Mouse (Mus musculus) hindbrain, embryonic 16.5 days (tissue): ENCODE measurements around the gene Ripor1. TPM values are rescaled to one million over a fixed set of nuclear protein-coding genes. Genes with fewer than 3 reads are reported as not detected.

Source experiments
- ATAC-seq: fragments of 200-750 bp; cut with Nextera tagmentation; 2 replicates; pipeline ENCODE4 v1.8.0; 2017; ENCODE audit warnings: moderate TSS enrichment, moderate library complexity
- H3K27ac ChIP-seq: fragments of 300-500 bp; sonication (generic); 2 replicates; pipeline ENCODE4 v1.5.1; 2014; ENCODE audit warnings: low read depth, mild to moderate bottlenecking, control low read depth, low read length, moderate library complexity
- H3K27me3 ChIP-seq: fragments of 300-500 bp; sonication (generic); replicated peaks from 2 replicates; pipeline ENCODE4 v1.6.1; 2014; ENCODE audit warnings: low read length; ENCODE audit not compliant: control insufficient read depth, insufficient read depth
- H3K36me3 ChIP-seq: fragments of 300-500 bp; sonication (generic); 2 replicates; pipeline ENCODE4 v1.6.1; 2014; ENCODE audit warnings: mild to moderate bottlenecking, low read length, moderate library complexity, mixed read lengths; ENCODE audit not compliant: control insufficient read depth, insufficient read depth
- H3K4me1 ChIP-seq: fragments of 300-500 bp; sonication (generic); 2 replicates; pipeline ENCODE4 v1.6.1; 2014; ENCODE audit warnings: low read depth, low read length; ENCODE audit not compliant: control insufficient read depth, insufficient read depth
- H3K4me2 ChIP-seq: fragments of 300-500 bp; sonication (generic); 2 replicates; pipeline ENCODE4 v1.6.1; 2014; ENCODE audit warnings: mild to moderate bottlenecking, low read length, control low read depth, moderate library complexity
- H3K4me3 ChIP-seq: fragments of 300-500 bp; sonication (generic); 2 replicates; pipeline ENCODE4 v1.5.1; 2014; ENCODE audit warnings: mild to moderate bottlenecking, low read length, control low read depth, moderate library complexity
- H3K9ac ChIP-seq: fragments of 300-500 bp; sonication (generic); 2 replicates; pipeline ENCODE4 v1.6.1; 2014; ENCODE audit warnings: low read depth, mild to moderate bottlenecking, control low read depth, low read length, moderate library complexity
- H3K9me3 ChIP-seq: fragments of 300-500 bp; sonication (generic); 2 replicates; pipeline ENCODE4 v1.6.1; 2014; ENCODE audit warnings: mild to moderate bottlenecking, low read length, moderate library complexity; ENCODE audit not compliant: control insufficient read depth
- WGBS: fragments of 180-500 bp; shearing (Covaris S2); extraction: QIAGEN DNeasy Blood & Tissue Kit; methylation state at CpG from one replicate; pipeline ENCODE4 v1.1.7; 2014; 5-methylcytosine and 5-hydroxymethylcytosine counted together
- polyA plus RNA-seq: library from polyadenylated mRNA; unstranded; fragments of >200 nt; fragmentation: Nextera tagmentation; extraction: Ambion mirVana; gene quantifications from 2 replicates; pipeline ENCODE4 v1.2.1, GENCODE M21; 2015

Ripor1 gene
- polyA plus RNA-seq, 1 experiment from 2014 or later = 37.2 TPM

GRCm38 (mm10) chr8:105635481-105635880 is 30.4 kb downstream of the Ripor1 start:
- Histone ChIP-seq H3K27me3 (no peaks in the 10 kb centered on the region), H3K9ac (peak overlapping the region; percentile 98), H3K9me3 (no peaks in the 10 kb centered on the region), H3K36me3 (no peaks in the 10 kb centered on the region), H3K4me3 (peak overlapping the region; percentile 93), H3K4me1 (peaks cover 24% of the 10 kb centered on the region), H3K27ac (no peak overlapping the region), H3K4me2 (peak overlapping the region; percentile 89)
- 3% methylated on average over 11 of the region's 11 CpGs for WGBS
- no peak for ATAC-seq

- H3K9me3 ChIP-seq = no peaks in the 10 kb centered on the region
- peak within 1 kb of the TSS; percentile 100 for H3K27ac ChIP-seq
- H3K4me2 ChIP-seq = peak within 1 kb of the TSS; percentile 89
- no peaks in the 10 kb centered on the region for H3K27me3 ChIP-seq
- peak within 1 kb of the TSS; percentile 93 for H3K4me3 ChIP-seq
- peaks cover 24% of the 10 kb centered on the region for H3K4me1 ChIP-seq
- WGBS = under 1% methylated on average over 75 of the region's 126 CpGs
- peak; percentile 93 for ATAC-seq
- no peaks in the 10 kb centered on the region for H3K36me3 ChIP-seq
- H3K9ac ChIP-seq = peak within 1 kb of the TSS; percentile 98
Observed at GRCm38 (mm10) chr8:105636018-105636962, 31.2 kb downstream of the Ripor1 start, which contains the start of gene Ctcf. Ctcf (plus strand) TSS chr8:105636568.

GRCm38 (mm10) chr8:105636963-105637510 is 32.0 kb downstream of the Ripor1 start, which contains the start of gene Agrp:
Agrp (minus strand) TSS chr8:105637393.
- peak; percentile 46 for ATAC-seq
- H3K9ac ChIP-seq = peak within 1 kb of the TSS; percentile 98
- H3K4me3 ChIP-seq = peak within 1 kb of the TSS; percentile 93
- H3K9me3 ChIP-seq = no peaks in the 10 kb centered on the region
- H3K27ac ChIP-seq = peak within 1 kb of the TSS; percentile 100
- WGBS = under 1% methylated on average over 55 of the region's 63 CpGs
- no peaks in the 10 kb centered on the region for H3K27me3 ChIP-seq
- peaks cover 24% of the 10 kb centered on the region for H3K4me1 ChIP-seq
- peak within 1 kb of the TSS; percentile 89 for H3K4me2 ChIP-seq
- no peaks in the 10 kb centered on the region for H3K36me3 ChIP-seq

GRCm38 (mm10) chr8:105637601-105638041 is 32.6 kb downstream of the Ripor1 start:
- Histone ChIP-seq H3K36me3 (no peaks in the 10 kb centered on the region), H3K4me3 (peak overlapping the region; percentile 93), H3K9me3 (no peaks in the 10 kb centered on the region), H3K27ac (peak overlapping the region; percentile 100), H3K4me2 (peak overlapping the region; percentile 89), H3K27me3 (no peaks in the 10 kb centered on the region), H3K9ac (peak overlapping the region; percentile 98), H3K4me1 (peaks cover 24% of the 10 kb centered on the region)
- 0% methylated on average over 11 of the region's 11 CpGs for WGBS
- ATAC-seq = no peak

- 81% methylated on average over 4 of the region's 4 CpGs for WGBS
- Histone ChIP-seq H3K4me3 (no peak overlapping the region), H3K4me2 (peak overlapping the region; percentile 89), H3K27me3 (no peaks in the 10 kb centered on the region), H3K27ac (no peak overlapping the region), H3K4me1 (peaks cover 24% of the 10 kb centered on the region), H3K36me3 (no peaks in the 10 kb centered on the region), H3K9ac (no peak overlapping the region), H3K9me3 (no peaks in the 10 kb centered on the region)
- no peak for ATAC-seq
Observed at GRCm38 (mm10) chr8:105638510-105638909, 33.5 kb downstream of the Ripor1 start.

- no peak for ATAC-seq
- peaks cover 24% of the 10 kb centered on the region for H3K4me1 ChIP-seq
- H3K4me2 ChIP-seq = no peak overlapping the region
- no peak overlapping the region for H3K4me3 ChIP-seq
- WGBS = 67% methylated on average over 1 of the region's 1 CpGs
- no peak overlapping the region for H3K9ac ChIP-seq
- H3K27me3 ChIP-seq = no peaks in the 10 kb centered on the region
- no peaks in the 10 kb centered on the region for H3K9me3 ChIP-seq
- 0 out of 2 replicates have a peak overlapping the region, but pooled peaks have one; percentile 29 for H3K27ac ChIP-seq
- H3K36me3 ChIP-seq = peaks cover 5% of the 10 kb centered on the region; the same call in 1 of the 2 replicates
Observed at GRCm38 (mm10) chr8:105639835-105640234, 34.8 kb downstream of the Ripor1 start.

- WGBS = 64% methylated on average over 2 of the region's 2 CpGs
- Histone ChIP-seq H3K9ac (no peak overlapping the region), H3K27ac (no peak overlapping the region), H3K4me1 (peaks cover 19% of the 10 kb centered on the region), H3K4me2 (no peak overlapping the region), H3K4me3 (no peak overlapping the region), H3K36me3 (peaks cover 5% of the 10 kb centered on the region; the same call in 1 of the 2 replicates), H3K27me3 (no peaks in the 10 kb centered on the region), H3K9me3 (no peaks in the 10 kb centered on the region)
- no peak for ATAC-seq
Observed at GRCm38 (mm10) chr8:105640511-105640910, 35.5 kb downstream of the Ripor1 start.

GRCm38 (mm10) chr8:105645205-105645604 is 40.1 kb downstream of the Ripor1 start:
- H3K4me1 ChIP-seq = peaks cover under 1% of the 10 kb centered on the region; the same call in 1 of the 2 replicates
- 94% methylated on average over 1 of the region's 1 CpGs for WGBS
- peaks cover 5% of the 10 kb centered on the region; the same call in 1 of the 2 replicates for H3K36me3 ChIP-seq
- H3K9me3 ChIP-seq = no peaks in the 10 kb centered on the region
- ATAC-seq = no peak
- no peak overlapping the region for H3K4me3 ChIP-seq
- H3K27me3 ChIP-seq = no peaks in the 10 kb centered on the region
- H3K27ac ChIP-seq = no peak overlapping the region
- no peak overlapping the region for H3K4me2 ChIP-seq
- no peak overlapping the region for H3K9ac ChIP-seq

GRCm38 (mm10) chr8:105648929-105649328 is 43.9 kb downstream of the Ripor1 start:
- H3K9me3 ChIP-seq = no peaks in the 10 kb centered on the region
- H3K4me1 ChIP-seq = no peaks in the 10 kb centered on the region
- no peak overlapping the region for H3K27ac ChIP-seq
- ATAC-seq = no peak
- no peak overlapping the region for H3K9ac ChIP-seq
- no peak overlapping the region for H3K4me3 ChIP-seq
- no peaks in the 10 kb centered on the region for H3K27me3 ChIP-seq
- H3K4me2 ChIP-seq = no peak overlapping the region
- WGBS = 100% methylated on average over 1 of the region's 1 CpGs
- peaks cover 10% of the 10 kb centered on the region; the same call in 1 of the 2 replicates for H3K36me3 ChIP-seq
